In genomic region chr3:111102646-111103045, GRCm38 (mm10) we compare ENCODE assay signal across 9 mouse cellular contexts.
DNase-seq lines count a peak whose midpoint lies in the region.
"Had no signal": no experiment of that assay in that cellular context is flagged by ENCODE, and none has a peak within 500 bp of the region (broad histone marks: within the 10 kb centered on the region; RNA-seq: fewer than 3 reads in every experiment).

No protein-coding gene starts in this region.

- intact Hi-C loops in gastrocnemius, postnatal 36 days (cut with DNase I), result no loop called here

- DNase-seq in adrenal gland, adult (ENCODE audit: inconsistent age in 2 of 2, low spot score in 1 of 2), result peak; percentile 21 to 71
- DNase-seq in adrenal gland, postnatal 14 days, result no peak
- peak; percentile 4 for DNase-seq in gastrocnemius, postnatal 25 days
- no peak for DNase-seq in gastrocnemius, postnatal 36 days
- DNase-seq in right cerebral cortex, adult 18-20 months, result peak; percentile 40
- no peak for DNase-seq in right cerebral cortex, postnatal 14 days
- peak; percentile 1 to 4 for DNase-seq in right cerebral cortex, postnatal 36 days (ENCODE audit: low spot score in 2 of 2)
- no peak for DNase-seq in T-cell, adult 2 months (ENCODE audit: low spot score)
- DNase-seq: heart, postnatal 36 days had no signal

Comparison
In these comparisons a context has a peak if more than half of its experiments do, and no peak if none do; other contexts are left out.
1. DNase-seq: peak in adrenal gland, adult (2 of 2), gastrocnemius, postnatal 25 days (single experiment), right cerebral cortex, adult 18-20 months (single experiment) and right cerebral cortex, postnatal 36 days (2 of 2); none in adrenal gland, postnatal 14 days (single experiment), gastrocnemius, postnatal 36 days (0 of 2), right cerebral cortex, postnatal 14 days (single experiment) and T-cell, adult 2 months (single experiment).